Mouse (Mus musculus): Measurements from ENCODE around the gene Vmn2r35. TPM values are rescaled to one million over a fixed set of nuclear protein-coding genes. Genes with fewer than 3 reads are reported as not detected.
"Not testable (repeated sequence)": the region's sequence is repeated elsewhere in the genome, so short reads cannot be mapped to it uniquely, and the experiment has no call there.

The Vmn2r35 gene
- not detected in 2 replicates for polyA plus RNA-seq (2015; fragmentation: Nextera tagmentation; extraction: Ambion mirVana)

- not testable (repeated sequence) for H3K36me3 ChIP-seq (ENCODE audit: control insufficient read depth, insufficient read depth, low read length); H3K4me1 ChIP-seq (ENCODE audit: control insufficient read depth, insufficient read depth, low read length); H3K27ac ChIP-seq (ENCODE audit: low read length); H3K9ac ChIP-seq (ENCODE audit: low read depth, low read length); H3K27me3 ChIP-seq (replicated peaks; ENCODE audit: control insufficient read depth, insufficient read depth, low read length); H3K9me3 ChIP-seq (ENCODE audit: control insufficient read depth, low read length); H3K4me3 ChIP-seq (ENCODE audit: low read length); ATAC-seq; H3K4me2 ChIP-seq (ENCODE audit: low read depth, low read length)
- WGBS, result no CpG with 5 or more reads among the region's 1 CpGs
These were observed at the start of gene Vmn2r35 for GRCm38 (mm10) chr7:7819767-7820166. TSS of gene Vmn2r35 (minus strand) at chr7:7819867.

GRCm38 (mm10) chr7:7794196-7794595, 25.5 kb downstream of the Vmn2r35 start:
- not testable (repeated sequence) for H3K27me3 ChIP-seq (replicated peaks; ENCODE audit: control insufficient read depth, insufficient read depth, low read length); H3K9ac ChIP-seq (ENCODE audit: low read depth, low read length); H3K4me2 ChIP-seq (ENCODE audit: low read depth, low read length); H3K4me3 ChIP-seq (ENCODE audit: low read length); H3K27ac ChIP-seq (ENCODE audit: low read length); H3K9me3 ChIP-seq (ENCODE audit: control insufficient read depth, low read length); ATAC-seq; H3K36me3 ChIP-seq (ENCODE audit: control insufficient read depth, insufficient read depth, low read length); H3K4me1 ChIP-seq (ENCODE audit: control insufficient read depth, insufficient read depth, low read length)
- 70% methylated on average over 4 of the region's 25 CpGs for WGBS

Other genes with a start within 250 kb of the Vmn2r35 start
- not detected in 2 replicates for gene Vmn2r34, start 130.4 kb downstream of the Vmn2r35 start, polyA plus RNA-seq (2015; fragmentation: Nextera tagmentation; extraction: Ambion mirVana)
- gene Vmn2r36, start 82.6 kb upstream of the Vmn2r35 start, polyA plus RNA-seq (2015; fragmentation: Nextera tagmentation; extraction: Ambion mirVana), result not detected in 2 replicates